Mouse (Mus musculus) spleen, adult 2 months (tissue): ENCODE measurements around the gene Hk1.

Experiments
- CTCF ChIP-seq: fragments of 200-500 bp; IDR thresholded peaks from 2 replicates; pipeline ENCODE4 v1.5.1; 2011; ENCODE audit warnings: mild to moderate bottlenecking, inconsistent platforms; ENCODE audit not compliant: insufficient read depth, insufficient read length, insufficient replicate concordance; ENCODE audit errors: extremely low read depth
- POLR2A ChIP-seq: fragments of 200-500 bp; IDR thresholded peaks from 2 replicates; pipeline ENCODE4 v1.6.1; 2011; ENCODE audit warnings: low read depth, low read length, inconsistent platforms

DNA sequence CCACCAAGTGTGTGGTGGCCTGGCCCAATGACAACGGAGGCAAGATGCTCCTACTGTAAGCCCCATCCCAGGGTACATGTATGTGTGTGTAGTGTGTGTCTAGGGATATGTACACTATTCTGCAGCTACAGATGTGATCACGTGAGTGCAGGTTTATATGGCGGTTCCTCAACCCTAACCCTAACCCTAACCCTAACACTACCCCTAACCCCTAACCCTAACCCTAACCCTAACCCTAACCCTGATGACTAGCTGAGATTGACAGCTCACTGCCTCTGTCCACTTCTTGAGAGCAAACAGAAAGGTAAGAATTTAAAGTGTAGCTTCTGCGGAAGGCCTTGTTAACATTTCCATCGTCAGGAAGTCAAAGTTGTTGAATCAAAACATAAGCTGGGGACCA, 121.4 kb downstream of the Hk1 start:
- TF ChIP-seq CTCF, result no peak
- no peak for TF ChIP-seq POLR2A
